Mouse (Mus musculus) leukemia stem cell, adult 10-12 weeks (primary cell): ENCODE data around the gene Zfp36l1. TPM values are rescaled to one million over a fixed set of nuclear protein-coding genes. Genes with fewer than 3 reads are reported as not detected.

Experiments
- polyA plus RNA-seq: library from polyadenylated mRNA; stranded (reverse); fragments of >175 nt; gene quantifications from 2 replicates; pipeline ENCODE4 v1.2.3, GENCODE M21; 2012; ENCODE audit warnings: low replicate concordance

The Zfp36l1 gene
- 622 and 737 TPM in 2 replicates for polyA plus RNA-seq

GRCm38 (mm10) chr12:80112852-80113551, at the start of gene Zfp36l1:
Zfp36l1 (minus strand) TSS chr12:80113013.

Other genes with a start within 250 kb of the Zfp36l1 start
- gene Actn1, start 147.4 kb upstream of the Zfp36l1 start, polyA plus RNA-seq = 71.0 and 84.3 TPM in 2 replicates